Mouse (Mus musculus): ENCODE measurements around the gene Yipf3.
A peak's percentile ranks its signal among the peaks of the same experiment; 100 is the strongest.

Yipf3 gene

DNA sequence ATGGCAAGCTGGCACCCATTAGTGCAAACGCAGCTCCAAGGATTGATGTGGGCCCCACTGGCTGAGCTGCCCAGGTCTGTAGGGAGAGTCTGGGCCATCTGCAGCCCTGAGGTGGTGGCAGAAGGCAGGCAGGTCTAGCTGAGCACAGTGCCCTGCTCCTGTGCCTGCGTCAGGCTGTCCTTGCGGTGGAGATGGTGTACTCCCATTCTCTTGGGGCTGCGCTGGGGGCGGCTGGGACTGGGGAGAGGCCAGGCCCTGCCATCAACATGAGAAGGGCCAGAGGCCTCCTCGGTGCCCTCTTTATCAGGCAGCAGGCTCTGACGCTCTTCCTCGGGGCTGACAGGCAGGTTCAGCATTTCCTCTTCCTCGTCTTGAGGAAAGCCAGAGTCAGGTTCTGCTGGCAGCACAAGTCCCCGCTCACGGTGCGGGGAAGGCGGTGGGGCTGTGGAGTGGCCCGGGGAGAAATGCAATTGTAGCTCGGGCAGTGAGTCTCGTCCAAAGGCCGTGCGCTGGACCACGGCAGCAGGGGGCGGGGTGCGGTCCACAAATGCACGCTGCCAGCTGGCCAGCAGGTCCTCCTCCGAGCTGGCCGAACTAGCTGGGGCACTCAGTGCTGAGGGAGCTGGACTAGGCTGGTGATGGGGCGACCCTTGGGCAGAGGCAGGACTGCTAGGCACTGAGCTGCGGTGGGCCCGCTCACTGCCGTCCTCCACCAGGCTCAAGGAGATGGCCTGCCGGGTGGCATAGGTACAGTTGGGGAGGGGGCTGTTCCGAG, 10.6 kb downstream of the Yipf3 start:
- no peak for DNase-seq

DNA sequence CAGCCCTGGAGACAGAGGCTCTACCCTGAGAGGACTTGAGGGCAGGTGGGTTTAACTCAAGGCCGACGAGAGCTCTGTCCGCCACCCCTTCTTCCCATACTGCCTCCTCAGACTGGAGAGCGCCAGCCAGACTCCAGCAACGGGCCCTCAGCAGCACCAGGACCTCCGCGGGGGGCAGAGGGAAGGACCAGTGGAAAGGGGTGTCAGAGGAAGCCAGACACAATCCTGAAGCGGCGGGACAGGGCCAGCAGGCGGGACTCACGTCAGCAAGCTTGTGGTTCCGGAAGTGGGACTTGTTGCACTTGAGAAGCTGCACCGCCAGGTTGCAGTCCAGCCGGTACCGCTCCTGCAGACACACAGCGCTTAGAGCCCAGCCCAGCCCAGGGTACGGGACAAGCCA, 11.8 kb downstream of the Yipf3 start:
- no peak for DNase-seq

DNA sequence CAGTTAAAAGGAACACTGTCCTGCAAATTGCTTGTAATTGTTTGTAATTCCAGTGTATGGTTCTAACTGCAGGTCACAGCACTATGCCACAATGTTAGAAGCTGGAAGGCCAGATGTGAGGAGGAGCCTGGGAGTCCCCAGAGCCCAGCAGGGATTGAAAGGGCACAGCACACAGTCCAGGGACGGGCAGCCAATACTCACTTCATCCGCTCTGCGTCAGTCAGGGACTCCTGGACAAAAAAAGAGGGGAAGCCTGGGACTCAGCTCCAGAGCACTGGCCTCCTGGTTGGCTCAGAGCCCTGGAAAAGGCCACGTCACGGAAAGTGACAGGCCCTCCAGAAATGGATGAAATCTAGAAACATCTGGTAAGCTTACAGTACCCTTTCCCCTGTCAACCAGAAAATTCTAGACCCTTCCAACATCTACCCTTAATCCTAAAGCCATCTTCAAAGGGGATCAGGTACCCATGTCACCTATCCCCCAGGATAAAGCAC, 14.4 kb downstream of the Yipf3 start:
- no peak for DNase-seq

DNA sequence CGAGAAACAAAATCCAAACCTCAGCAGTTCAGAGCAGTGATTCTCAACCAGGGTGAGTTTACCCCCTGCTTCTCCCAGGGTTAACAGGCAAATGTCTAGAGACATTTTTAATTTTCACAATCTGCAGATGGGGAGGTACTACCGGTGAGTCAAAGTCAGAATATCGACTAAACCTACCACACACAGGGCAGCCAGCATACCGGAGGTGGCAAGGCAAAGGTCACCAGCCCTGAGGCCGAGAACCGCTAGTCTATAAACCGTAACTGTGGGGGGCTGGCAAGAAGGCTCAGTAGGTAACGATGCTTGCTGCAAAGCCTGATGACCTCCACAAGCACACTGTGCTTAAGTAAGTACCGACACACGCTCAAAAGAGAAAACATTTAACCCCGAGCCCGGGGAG, 17.6 kb downstream of the Yipf3 start:
- DNase-seq: no peak

DNA sequence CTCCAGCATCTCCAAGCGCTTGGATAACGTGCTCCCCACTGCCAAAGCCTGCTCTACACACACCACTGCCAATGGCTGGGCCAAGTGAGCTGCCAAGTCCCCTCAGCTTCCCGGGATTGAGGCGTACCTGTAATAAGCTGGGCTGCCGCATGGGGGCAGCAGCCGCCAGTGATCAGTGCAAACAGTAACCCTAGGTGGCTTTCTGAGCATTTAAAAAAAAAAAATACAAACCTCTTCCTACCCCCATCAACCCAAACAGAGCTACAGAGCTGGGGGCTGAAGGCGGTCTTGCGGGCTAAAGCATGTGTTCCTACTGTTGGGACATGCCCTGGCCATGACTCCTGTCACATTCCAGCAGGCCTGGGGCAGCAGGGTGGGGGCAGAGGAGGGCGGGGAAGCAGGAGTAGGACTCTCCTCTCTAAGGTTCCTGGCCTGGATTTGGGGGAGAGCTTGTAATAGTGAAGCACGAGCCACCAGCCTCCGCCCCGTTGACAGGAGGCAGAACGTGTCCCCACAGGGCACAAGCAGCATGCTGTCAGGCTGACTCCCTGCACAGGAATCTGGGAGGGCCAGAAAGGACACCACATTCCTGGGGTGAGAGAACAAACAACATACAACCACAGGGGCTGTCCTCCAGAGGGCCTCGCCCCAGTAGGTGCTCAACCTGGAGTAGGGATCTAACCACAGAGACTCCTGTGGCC, 18.2 kb downstream of the Yipf3 start:
- DNase-seq: peak; percentile 87

DNA sequence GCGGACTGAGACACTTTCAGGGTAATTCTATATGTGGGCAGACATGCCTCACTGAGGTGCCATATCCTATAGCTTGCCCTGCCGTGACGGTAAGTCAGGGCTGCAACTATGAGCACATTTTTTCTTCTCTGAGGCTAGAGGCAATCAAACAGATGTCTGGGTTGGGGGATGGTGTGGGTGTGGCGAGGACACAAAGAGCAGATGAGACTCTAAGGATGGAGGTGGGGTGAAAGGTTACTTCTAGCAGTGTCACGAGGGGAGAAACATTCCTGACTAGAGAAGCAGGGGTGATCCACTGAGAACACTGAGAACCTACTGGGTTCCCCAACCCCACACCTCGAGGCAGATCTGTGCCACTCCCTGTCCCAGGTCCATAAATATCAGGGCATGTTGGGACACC, 19.1 kb downstream of the Yipf3 start:
- no peak for DNase-seq

DNA sequence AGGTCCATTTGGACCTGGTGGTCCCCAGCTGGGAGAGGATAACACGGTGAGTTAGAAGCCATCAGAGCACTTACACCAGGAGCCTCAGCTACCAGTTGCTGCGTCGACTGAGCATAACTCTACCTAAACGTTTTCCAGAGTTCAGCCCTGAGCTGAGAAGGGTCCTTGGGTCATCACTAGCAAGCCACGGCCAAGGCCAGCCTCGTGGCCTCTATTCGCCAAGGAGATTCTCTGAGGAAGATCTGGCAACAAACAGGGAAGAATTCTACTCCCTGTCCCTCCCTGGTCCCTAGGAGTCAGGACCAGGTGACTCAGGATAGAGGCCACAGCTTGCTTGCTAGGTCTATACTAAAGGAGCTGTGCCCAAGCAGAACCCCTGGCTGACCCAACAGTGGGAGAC, 19.6 kb downstream of the Yipf3 start:
- DNase-seq: no peak

DNA sequence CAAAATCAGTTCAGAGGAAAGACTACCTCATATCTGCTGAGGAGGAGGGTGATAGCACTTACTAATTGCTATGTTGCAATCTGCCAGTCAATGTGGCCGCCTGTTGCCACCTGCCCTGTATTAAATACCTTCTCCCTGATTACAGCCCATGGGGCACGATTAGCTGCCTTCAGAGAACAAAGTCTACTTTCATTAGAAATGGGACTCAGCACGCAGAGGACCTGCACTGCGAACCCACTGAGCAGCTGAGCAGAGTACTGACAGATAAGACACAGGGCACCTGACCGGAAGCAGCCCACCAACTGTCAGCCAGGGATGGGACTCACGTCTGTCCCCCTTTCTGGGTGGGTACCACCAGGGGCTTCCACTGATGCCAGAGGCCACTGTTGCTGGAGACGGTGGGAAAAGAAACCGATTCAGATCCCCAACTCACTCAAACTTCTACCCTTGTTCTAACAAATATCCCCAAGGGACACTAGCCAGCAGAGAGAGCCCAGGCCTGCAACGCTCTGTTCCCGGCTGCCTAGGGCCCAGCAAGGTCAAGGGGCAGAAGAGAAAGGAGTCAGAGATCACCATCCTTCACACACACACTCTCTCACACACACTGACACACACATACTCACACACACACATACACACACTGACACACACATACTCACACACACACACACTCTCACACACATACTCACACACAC, 20.3 kb downstream of the Yipf3 start:
- DNase-seq: no peak

DNA sequence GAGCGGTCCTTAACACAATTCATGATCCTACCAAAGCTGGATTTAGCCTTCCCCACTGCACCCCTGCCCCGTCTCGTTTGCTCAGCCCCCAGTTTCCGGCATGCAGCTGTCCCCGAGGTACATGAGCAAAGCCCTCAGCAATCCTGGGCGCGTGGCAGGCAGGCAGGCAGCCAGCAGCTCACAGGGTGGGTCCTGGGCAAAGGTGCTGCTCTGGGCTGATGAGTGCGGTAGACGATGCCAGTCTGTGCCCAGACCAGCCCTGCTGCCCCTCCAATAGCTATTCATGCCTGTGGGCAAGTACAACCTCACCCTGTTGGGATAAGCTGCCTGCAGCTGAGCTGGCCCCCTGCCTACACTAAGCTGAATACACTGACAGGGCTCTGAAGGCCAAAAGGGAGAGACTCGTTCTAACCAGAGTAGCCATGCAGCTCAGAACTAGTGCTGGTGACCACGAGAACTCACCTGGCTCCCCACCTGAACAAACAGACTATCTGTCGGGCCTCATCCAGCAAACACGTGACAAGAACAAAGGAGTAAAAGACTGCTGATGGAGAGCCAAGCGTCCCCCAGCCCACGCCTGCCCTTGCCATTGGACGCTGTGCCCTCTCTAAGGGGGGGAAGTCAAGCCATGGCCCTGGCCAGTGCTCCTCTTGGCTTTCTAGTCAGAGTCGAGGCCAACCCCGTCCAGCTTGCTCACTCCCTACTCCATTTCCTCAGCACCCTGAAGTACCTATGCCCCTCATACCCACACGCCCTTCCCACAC, 22.1 kb downstream of the Yipf3 start:
- no peak for DNase-seq

DNA sequence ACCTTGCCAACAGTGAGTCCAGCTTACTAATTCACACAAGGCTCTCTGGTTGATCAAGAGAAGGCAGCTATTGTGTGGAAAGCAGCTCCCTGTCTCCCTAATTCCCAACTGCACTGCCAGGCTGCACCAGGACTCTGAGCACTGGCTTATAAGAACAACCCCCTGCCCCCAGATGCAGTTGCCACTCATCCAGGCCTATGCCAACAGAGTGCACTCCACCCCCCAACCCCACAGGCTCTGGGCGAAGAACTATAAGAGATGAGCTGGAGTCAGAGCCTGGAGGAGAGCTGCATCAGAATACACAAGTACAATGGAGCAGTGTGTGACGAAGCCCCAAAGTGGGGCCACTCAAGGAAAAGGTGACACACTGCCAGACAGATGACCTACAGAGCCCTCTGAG, 24.2 kb downstream of the Yipf3 start:
- no peak for DNase-seq

DNA sequence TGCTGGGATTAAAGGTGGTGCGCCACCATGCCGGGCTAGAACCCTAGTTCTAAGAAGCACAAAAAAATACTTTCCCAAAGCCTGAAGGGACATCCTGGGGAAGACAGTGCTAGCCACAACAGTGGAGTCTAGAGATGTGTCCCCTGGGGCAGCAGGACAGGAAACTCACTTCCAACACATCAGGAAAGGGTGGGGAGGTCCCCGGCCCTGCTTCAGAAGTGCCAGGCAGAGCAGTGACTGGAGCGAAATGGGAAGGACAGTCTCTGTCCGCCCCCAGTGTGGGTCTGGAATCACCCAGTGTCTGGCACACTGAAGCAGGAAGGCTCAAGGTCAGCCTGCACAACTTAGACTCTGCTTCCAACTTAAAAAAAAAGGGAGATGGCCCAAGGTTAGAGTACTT, 24.8 kb downstream of the Yipf3 start:
- DNase-seq: no peak

DNA sequence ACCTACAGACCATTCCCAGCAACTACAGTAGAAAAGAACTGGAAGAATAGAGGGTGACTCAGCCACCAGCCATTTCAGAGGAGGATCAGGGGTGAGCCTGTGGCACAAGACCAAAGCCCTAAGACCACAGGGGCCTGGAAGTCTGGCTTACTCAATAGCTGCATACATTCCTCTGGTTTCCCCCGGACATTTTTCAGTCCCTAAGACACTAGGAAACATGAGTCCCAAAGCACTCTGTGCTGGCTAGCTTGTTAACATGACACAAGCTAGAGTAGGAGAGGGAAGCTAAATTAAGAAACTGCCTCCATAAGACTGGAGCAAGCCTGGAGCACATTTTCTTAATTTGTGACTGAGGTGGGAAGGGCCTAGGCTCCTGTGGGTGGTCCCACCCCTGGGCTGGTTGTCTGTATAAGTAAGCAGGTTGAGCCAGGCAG, 25.9 kb downstream of the Yipf3 start:
- no peak for DNase-seq

DNA sequence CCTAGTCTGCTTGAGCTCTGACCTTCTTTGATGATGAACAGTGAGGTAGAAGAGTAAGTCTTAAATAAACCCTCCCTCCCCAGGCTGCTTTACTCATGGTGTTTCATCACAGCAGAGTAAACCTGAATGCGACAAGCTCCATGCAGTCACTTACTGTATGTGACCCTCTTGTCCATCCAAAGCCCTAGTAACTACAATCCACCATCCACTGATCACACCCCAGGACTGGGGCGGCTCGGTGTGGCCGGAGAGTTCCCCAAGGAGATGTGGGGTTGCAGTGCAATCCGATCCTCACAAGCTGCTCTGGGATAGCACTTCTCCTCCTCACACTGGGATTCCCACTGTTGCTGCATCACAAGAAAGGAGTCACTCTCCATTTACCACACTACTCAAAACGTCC, 26.6 kb downstream of the Yipf3 start:
- no peak for DNase-seq

DNA sequence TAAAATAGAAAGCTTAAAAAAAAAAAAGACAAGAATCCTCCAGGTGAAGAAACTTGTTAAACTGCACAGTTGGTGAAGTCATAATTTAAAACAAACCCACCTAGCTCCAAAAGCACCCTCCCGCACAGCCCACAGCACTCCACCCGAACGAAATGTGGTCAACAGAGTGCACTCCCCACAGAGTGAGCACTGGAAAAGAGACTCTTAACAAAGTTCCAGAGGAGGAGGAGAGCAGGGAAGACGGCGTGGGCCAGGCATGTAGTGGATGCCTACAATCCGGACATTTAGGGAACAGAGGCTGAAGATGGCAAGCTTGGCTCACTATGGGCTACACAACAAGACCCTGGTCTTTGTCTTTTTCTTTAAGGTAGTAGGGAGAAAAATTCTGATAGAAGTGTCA, 27.2 kb downstream of the Yipf3 start:
- DNase-seq: no peak

DNA sequence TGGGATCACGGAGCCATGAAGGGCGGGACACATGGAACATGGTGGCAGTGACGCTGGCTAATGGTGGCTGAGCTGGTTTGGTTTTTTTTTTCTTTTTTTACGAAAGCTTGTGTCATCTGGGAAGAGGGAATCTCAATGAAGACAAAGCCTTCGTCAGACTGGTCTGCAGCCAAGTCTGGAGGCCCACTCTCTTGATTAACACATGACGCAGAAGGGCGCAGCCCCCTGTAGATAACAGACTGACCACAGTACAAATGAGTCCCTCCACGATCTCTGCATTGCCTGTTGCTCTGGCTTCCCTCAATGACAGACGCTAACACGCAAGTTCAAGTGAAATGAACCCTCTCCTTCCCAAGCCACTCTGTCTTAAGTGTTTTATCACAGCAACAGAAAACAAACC, 27.6 kb downstream of the Yipf3 start:
- no peak for DNase-seq

DNA sequence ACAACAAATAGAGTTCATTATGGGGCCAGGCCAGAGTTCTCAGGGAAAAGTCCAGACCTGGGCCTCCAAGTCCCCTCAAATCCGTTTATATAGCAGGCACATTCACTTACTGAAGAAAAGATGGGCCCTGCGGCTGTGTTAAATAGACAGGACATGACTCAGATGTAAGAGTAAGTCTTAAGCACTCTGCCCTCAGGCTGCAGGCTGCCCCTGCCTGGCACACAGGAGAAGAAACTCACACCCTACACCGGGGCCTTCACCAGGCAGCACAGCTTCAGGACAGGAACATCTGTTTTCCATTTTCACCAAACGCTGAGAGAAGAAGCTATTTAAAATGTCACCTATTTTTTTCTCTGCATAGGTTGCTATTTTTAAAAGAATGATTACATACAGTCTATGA, 29.7 kb downstream of the Yipf3 start:
- DNase-seq: no peak

DNA sequence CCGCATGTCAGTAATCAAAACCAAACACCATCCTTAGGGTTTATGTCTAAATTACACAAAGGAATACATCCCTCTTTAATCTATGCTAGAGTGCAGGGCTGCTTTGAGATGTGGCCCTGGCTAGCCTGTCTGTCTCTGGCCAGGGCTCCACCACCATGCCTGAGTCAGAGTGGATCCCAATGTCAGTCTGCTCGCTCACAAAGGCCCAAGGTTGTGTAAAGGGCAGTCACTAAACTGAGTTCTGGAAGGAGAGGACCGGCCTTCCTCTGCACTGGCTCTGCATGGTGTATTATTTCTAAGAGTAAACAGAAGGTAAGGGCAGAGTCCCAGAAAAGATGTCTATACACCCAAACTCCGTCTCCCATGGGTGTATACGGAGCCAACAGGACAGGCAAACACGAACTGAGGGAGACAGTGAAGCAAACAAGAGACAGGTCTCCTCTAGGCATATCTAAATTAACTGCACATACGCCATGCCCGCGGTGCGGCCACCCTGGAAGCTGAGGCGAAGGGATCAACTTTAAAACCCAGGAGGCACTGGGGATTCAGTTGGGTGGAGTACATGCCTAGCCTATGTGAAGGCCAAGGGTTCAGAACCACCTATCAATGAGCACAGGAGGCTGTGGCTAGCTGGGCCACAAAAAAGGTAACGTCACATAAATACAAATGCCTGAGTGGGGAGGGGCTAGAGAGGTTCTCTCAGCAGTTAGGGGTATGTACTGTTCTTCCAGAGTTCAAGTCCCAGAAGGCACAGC, 30.3 kb downstream of the Yipf3 start:
- no peak for DNase-seq

DNA sequence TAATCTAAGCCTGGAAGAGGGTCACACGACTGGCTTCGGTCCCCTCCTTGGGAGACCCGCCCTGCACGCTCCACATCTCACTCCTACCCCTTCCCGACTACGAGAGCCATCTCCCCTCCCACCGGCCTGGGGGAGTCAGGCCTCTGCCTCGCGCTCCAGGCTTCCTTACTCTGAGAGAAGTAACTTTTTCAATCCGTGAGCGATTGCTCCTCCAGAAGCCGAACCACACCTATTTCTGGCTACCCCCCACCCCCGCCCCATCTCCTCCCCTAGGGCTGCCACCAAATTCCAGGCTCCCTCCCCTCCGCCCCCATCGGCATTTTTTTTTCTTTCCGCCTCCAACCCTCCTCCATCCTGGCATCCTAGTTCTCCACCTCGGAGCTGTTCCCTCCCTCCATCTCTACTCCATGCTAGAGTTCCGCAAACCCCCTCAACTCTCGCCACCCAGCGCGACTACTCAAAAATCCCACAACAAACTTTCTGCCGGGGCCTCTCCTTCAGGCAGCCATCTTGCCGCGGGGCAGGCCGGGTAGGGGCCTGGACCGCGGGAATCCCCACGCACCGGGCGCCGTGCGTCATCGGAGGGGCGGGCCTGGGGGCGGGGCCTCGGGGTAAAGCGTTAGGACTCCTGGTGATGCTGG, 34.7 kb downstream of the Yipf3 start, which contains the start of gene Tjap1:
Gene Tjap1, minus strand, starts transcription at position 544 of the 641 bp plus-strand sequence.
- DNase-seq: peak; percentile 89 to 90

DNA sequence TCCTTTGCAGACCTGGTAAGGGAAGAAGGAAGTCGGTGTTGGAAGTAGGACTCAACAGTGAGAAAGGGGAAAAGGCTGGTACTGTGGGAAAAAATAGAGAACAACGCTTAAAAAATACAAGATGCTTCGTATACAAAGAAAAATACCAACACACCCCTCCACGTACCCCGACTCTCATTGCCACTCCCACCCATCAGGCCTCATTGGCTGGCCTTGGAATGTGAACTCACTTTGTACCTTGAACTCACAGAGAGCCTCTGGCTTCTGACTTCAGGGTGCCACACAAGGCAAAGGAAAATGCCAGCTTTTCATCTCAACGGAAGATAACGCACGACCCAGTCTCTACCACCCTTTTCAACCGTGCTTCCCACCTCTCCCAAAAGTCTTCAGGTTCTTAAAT, 35.3 kb downstream of the Yipf3 start:
- DNase-seq: no peak

DNA sequence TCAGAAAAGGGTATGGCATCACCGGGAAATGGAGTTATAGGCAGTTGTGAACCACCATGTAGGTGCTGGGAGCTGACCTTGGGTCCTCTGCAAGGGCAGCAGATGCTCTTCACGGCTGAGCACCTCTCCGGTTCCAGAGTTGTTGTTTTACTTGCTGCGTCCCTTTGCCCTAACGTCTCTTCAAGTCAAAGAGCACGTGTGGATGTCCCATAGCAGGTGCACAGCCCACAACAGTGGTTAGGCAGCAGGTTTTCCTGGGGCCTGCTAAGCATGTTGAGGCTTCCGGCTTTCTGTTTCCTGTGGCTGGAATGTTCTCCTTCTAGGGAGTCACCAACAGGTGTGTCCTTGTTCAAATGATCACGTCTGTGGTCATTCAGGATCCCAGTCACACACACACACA, 36.0 kb downstream of the Yipf3 start:
- no peak for DNase-seq

DNA sequence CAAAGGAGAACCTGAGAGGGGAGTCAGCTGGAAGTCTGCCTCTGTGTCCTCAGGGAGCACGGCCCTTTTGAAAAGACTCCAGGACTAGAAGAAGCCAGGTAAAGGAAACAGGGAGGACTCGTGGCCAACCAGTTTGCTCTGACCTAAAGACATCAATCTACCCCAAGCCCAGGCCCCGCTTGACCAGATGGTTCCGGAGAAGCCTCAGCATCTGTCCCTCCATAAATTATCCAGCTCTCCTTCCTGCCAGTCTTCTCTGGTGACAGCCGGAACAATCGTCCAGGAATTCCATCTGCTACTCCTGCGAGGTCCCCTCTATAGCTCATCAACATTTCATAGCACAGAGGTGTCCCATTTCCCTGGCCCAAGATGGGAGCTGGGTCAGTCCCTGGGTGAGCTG, 36.8 kb downstream of the Yipf3 start:
- no peak for DNase-seq

DNA sequence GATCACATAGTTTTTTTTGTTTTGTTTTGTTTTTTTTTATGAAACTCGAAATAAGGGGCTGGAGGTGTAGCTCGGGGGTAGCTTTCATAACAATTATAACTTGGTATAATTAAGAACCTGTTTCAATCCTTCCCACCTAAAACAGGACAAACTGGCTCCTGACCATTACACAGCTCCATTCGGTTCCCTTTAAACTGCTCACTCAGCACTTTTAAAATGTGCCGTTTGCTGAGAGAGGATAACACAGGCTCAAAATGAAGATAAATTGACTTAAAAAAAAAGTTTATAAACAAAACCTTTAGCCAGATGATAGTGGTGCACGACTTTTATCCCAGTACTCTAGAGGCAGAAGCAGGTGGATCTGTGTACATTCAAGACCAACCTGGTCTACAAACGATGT, 37.5 kb downstream of the Yipf3 start:
- no peak for DNase-seq

Data from B cell, adult 2 months (primary cell).